Mouse (Mus musculus) megakaryocyte-erythroid progenitor cell, adult 5-6 weeks (primary cell): ENCODE results near the gene Bbc3. TPM values are rescaled to one million over a fixed set of nuclear protein-coding genes. Genes with fewer than 3 reads are reported as not detected.
A peak's percentile ranks its signal among the peaks of the same experiment; 100 is the strongest.

Experiments used
- ATAC-seq: replicated peaks from 2 replicates; pipeline ENCODE4 v1.8.0; 2016; ENCODE audit warnings: mild to moderate bottlenecking, inconsistent platforms; ENCODE audit not compliant: severe bottlenecking, poor library complexity, low FRiP score, low TSS enrichment
- total RNA-seq, 2 experiments: library from RNA; stranded (forward) in 1 of 2; stranded (reverse) in 1 of 2; fragments of 200-1000, 215-1000 nt in 1 of 2; fragments of >200 nt in 1 of 2; fragmentation: Nextera tagmentation in 1 of 2; gene quantifications; 2 replicates each; pipeline ENCODE4 v1.2.3; 2014 to 2017

Bbc3 gene
- total RNA-seq, 2 experiments from 2014 or later = 2.9 to 4.4 TPM

DNA sequence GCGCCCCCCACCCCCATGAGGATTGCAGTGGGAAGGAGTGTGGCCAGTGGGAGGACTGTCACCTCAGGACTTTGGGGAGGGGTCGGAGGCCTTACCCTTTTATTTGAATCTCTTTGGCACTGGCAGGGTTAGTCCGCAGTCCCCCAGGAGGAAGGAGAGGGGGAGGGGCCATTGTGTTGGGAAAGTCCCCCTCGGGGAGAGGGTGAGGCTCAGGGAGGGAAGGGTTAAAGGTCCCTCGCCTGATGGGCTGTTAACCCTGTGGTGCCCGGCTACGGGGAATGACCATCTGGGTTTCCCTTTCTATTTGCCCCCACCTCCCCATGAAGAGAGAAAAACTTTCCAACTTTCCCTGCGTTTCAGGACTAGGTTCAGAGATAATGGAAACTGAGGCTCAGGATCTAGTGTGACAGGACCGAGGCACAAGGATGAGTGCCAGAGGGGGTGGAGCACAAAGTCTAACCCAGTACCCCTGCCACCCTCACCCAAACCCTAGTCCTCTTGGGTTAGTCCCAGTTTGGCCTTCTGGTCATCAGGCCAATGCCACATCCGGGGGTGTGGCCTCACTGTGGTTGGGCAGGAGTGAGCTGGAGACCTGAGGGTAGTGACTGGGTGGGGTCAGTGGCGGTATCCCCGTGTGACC is 4.6 kb downstream of the Bbc3 start:
- no peak for ATAC-seq

DNA sequence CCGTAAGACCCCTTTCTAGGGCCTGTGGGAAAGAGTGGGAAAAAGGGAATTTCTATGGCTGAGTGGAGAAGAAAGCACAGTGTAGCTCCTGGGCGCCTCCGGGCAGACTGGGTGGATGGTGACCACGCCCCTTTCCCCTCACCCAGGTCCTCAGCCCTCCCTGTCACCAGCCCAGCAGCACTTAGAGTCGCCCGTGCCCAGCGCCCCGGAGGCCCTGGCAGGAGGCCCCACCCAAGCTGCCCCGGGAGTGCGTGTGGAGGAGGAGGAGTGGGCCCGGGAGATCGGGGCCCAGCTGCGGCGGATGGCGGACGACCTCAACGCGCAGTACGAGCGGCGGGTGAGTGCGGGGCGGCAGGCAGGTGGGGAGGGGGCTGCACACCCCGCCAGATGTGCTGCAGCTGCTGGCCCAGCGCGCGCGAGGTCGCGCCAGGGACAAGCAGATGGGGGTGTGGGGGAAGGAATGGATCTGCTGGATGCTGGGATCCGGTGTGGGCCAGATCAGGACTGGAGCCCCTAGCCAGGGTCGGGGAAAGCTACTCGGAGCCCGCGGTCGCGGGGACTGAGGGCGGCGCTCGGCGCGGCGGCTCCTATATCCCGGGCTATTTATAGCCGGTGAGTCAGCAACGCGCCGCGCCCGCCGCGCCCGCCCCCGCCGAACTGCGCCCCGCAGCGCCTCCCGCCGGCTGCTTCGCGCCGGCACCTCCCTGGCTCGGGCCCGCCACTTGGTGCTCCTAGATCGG is 5.5 kb downstream of the Bbc3 start:
- peak; percentile 30; the same call in 1 of the 2 replicates for ATAC-seq

DNA sequence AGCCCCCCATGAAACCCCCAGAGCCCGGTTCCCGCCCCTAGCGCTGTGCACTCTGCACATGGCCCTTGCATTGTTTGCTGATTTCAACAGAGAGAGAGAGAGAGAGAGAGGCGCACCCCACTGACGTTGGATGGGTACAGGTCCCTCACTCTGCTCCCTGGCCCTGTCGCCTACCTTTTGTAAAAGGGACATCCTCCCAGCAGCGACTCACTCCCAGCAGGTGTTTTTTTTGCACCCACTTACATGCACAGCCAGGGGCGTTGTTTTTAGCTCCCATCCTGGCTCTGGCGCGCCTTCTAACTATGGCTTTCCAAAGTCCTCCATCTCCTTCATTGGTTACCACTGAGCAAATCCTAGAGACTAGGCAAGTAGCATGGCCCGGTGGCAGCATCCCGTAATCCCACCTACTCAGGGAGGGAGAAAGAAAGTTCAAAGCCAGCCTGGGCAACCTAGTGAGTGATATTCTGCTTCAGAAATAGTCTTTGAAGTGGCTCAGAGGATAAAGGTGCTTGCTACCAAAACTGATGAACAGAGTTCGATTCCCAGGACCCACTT is 6.1 kb downstream of the Bbc3 start:
- no peak for ATAC-seq

DNA sequence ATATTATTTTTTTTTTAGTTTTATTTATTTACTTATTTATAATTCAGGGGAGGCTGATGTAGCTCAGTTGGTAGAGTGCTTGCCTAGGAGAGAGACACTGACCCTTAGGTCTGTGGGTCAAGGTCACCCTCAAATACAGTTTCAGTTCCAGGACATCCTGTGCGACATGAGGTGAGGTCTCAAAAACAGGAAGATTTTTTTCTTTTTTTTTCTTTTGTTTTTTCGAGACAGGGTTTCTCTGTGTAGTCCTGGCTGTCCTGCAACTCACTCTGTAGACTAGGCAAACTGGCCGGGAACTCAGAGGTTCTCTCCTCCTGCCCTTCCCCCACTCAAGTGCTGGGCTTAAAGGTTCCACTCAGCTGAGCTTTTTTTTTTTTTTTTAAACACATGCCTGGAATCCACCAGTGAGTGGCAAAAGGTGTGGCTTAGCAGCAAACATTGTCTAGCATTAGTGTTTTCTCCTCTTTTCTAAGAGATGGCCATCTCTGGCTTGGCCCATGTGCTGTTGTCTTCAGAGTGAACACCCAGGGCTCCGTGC is 7.1 kb downstream of the Bbc3 start:
- no peak for ATAC-seq

DNA sequence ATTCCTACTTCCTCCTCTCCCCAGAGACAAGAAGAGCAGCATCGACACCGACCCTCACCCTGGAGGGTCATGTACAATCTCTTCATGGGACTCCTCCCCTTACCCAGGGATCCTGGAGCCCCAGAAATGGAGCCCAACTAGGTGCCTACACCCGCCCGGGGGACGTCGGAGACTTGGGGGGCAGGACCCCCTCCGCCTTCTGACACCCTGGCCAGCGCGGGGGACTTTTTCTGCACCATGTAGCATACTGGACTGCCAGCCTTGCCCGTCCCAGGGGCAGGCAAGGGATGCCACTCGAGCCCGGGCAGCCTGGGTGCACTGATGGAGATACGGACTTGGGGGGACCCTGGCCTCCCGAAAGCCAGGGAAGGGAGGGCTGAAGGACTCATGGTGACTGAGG is 8.9 kb downstream of the Bbc3 start:
- no peak for ATAC-seq

DNA sequence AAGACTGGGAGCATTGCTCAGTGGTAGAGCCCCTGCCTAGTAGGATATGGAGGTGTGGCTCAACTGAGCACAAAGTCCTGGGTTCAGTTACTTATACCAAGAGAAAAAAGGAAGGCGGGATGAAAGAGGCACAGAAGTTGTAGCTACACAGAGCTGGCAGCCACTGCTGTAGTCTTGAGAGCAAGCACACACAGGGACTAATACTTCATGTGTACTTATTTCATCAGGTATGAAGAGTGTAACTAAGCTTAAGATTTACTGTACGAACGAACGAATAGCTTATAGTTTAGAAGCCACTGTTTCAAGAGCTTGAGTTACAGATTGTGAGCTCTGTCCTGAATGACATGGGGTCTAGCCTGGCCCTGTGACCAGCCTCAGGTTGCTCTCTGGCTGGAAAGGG is 11.0 kb downstream of the Bbc3 start:
- no peak for ATAC-seq

DNA sequence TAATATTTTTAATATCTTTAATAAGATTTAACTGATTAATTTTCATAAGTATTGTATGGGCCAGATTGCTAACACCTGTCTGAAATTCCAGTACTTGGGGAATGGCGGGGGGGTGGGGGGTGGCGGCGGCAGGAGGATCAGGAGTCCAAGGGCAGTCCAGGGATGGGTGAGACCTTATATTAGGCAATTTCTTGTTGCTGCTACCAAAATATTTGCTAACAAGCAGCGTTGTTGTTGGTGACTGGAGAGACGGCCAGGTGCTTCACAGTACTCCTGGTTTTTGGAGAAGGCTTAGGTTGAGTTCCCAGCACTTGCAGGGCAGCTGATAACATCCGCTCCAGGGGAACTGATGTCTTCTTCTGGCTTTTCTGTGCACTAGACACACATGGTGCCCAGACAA is 12.3 kb downstream of the Bbc3 start:
- ATAC-seq = no peak

DNA sequence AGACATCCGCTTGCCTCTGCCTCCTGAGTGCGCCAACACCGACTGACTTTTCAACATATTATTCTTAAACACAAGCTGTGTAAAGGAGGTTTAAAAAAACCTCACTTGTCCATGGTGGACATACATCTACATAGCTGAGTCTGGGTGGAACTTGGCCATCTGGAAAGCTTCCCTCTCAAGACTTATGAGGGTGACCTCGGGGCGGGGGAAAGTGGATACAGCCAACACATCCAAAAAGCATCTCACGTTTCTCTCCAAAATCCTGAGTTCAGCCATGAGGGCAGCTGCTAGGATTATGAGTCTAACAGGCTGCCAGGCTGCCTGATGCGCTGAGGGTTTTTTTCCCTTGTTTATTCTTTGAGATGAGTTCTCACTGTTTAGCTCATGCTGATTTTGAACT is 16.5 kb downstream of the Bbc3 start:
- no peak for ATAC-seq

DNA sequence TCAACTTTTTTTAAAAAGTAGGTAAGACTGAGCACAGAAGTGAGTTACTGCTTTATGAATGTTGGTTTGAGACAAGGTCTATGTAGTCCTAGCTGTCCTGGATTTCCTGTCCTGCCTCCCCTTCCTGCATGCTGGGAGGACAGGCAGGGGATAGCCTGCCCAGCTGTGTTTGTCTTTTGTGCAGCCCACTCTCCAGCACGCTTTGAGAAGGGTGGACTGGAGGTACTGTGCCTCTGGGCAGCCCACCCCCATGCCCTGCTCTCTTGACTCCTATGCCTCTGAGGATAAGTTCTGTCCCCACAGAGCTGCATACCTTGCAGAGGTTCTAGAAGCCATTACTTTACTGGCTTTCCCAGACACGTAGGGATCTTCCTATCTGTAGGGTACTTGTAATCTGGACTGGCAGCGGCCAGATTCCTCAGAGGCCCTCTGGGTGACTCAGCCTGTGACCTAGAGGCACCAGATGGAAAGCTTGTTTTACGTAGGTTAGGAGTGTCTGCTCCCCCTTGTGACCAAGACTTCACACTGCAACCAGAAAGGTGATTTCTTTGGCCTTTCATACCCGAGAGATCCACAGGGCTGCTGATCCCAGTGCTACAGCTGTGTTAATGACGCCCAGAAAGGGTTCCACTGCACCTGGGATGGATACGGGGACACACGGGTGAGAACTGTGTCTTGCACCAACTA is 17.9 kb downstream of the Bbc3 start:
- ATAC-seq = peak; percentile 86

DNA sequence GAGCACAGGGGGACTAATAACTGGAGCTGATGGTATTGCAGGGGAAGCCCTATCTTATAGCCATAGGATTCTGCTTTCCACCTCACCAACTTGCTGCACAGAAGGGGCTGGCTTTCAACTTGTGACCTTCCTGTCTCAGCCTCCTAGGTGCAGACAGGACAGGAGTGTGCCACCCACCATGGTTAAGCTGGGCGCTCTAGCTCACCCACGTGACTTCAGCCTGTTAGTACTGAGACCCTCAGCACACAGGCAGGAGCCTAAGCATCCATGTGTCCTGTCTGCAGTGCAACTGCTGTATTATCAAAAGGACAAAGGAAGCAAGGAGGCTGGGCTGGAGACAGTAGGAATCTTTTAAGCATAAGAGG is 18.4 kb downstream of the Bbc3 start:
- ATAC-seq = 0 out of 2 replicates have a peak, but pooled peaks have one; percentile 1

DNA sequence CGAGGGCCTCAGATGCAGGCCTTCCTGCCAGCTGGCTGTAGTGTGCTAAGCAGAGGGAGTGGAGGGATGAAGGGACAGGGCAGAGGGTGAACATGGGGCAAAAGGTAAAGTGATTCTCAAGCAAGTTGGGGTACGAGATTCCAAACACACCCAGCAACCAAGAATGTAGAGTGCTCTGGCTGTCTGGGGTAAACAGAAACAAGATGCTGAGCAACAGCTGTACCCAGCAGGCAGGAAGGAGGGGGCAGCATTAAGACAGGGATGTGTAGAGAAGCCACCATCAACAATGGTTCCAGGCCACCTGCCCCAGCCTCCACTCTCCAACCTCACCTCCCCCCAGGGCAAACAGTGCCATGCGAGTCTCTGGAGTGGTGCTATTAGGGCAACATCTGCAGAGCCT is 21.0 kb downstream of the Bbc3 start:
- ATAC-seq = no peak

DNA sequence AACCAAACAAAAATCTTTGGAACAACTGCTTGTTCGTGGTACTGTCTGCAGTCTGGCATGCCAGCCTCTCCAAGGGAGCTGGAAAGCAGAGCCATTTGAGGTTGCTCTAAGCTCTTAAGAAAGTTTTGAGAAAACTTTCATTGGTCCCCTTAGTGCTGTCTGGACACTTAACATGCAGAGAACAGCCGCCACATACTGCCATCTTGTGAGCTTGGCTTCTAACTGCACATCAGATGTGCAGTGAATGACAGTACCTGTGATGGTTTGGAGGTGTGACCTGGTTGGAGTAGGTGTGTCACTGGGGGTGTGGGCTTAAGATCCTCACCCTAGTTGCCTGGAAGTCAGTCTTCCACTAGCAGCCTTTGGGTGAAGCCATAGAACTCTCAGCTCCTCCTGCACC is 29.5 kb downstream of the Bbc3 start:
- ATAC-seq = no peak

DNA sequence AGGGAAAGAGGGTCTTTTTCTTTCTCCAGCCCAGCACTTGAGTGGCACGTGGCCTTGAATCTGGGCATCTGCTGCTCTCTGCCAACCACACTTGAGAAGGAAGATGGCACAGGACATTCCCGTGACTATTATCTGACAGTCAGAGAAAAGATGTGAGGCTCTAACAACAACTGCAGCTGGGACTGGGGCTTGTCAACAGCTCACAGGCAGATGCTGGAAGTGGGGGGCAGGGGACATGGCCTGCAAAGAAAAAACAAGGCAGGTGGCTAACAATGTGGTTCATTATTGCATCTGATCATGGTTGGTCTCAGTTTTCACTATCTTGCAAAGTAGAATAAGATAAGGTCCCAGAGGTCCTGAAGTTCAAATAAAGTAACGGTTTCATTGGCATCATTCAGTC is 36.4 kb downstream of the Bbc3 start:
- ATAC-seq = no peak

DNA sequence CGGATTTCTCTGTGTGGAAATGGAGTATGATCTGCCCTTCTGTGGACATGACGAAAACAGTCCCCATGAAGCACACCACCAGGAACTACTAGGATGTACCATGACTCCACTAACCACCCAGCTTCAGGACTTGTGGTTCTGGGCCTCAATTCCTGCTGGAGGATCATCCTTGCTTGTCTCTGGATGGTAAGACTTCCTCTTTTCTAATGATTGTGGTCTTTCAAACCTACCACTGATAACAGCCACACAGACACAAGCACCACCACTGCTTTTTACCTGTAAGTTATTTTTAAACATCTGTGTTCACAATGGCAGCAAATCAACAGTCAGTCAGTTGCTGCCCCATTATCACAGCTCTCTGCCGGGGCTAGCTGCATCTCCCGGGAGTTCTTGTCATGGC is 37.1 kb downstream of the Bbc3 start:
- no peak for ATAC-seq

DNA sequence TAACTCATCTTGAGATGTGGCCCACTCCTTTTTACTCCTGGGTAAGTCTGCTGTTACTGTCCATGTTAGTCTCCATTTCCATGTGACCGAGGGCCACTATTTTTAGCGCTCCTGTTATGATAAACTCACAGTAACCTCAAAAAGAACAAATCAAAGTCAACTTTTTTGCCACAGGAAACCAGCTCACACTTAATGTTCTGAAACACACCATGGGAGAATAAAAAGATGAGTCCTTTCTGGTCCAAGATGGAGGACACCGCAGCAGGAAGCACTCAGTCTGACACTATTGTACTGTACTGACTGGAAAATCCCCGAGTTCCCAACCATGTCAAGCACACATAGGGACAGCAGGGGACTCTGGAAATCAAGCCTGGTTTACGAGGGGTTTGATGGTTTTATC is 41.8 kb downstream of the Bbc3 start:
- ATAC-seq = no peak

DNA sequence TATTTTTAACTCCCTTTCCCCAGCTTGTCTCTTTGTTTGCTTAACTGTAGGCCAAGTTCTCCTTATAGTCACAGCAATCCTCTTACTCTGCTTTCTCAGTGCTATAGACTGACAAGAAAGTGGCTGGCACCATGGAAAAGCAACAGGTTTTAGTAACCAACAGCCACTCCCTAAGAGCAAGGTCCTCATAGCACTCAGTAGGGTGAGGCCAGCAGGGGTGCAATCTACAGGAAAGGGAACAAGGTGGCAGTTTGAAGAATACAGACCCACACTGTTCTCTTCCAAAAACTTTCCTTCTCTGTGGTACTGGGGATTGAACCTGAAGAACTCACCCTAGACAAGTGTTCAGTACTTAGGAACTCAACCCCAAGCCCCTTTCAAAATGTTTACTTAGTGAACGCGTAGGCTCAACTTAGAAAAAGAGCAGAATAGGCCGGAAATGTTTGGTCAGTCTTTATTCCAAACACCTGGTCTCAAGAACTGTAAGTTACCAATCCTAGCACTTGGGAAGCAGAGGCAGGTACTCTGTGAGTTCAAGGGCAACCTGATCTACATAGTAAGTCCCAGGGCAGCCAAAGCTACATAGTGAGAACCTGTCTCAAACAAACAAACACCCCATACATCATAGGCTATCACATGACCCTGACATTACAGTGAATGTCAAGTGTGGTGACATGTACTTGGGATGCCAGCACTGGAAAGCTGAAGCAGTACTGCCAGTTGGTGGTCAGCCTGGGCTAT is 47.8 kb downstream of the Bbc3 start:
- ATAC-seq = no peak

DNA sequence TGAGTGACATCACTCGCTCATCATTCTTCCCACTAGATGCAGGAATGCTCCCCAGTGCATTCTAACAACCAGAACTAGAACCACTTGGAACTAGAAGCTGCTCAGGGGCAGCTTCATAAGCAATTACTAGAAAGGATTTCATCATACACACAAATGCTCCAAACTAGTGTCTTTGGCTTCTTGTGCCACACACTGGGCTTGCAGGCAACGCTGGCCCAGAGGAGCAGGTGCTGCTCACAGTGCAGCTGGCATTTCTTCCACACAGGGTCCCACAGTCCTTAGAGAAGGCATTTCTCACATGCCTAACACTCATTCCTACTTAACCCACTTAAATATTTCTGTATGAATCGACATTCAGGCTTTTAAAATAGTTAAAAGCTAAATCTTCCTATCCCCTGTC is 49.4 kb downstream of the Bbc3 start:
- no peak for ATAC-seq

DNA sequence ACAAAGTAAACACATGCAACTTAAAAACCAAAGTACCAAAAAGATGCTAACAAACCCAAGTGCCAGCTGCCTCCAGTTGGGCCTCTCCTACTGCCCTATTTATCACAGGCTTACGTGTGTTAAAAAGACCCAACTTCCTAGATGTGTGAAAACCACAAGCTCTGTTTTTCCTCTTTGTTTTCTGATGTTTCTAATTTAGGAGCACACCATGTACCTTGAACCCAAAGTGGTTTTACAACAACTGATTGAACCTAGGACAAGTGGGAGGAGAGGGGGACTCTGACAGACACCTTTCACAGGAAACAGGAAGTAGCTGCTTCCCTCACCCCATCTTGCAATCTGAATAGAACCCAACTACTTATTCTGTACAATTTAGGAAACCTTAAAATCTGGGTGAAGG is 56.1 kb downstream of the Bbc3 start:
- ATAC-seq = no peak

DNA sequence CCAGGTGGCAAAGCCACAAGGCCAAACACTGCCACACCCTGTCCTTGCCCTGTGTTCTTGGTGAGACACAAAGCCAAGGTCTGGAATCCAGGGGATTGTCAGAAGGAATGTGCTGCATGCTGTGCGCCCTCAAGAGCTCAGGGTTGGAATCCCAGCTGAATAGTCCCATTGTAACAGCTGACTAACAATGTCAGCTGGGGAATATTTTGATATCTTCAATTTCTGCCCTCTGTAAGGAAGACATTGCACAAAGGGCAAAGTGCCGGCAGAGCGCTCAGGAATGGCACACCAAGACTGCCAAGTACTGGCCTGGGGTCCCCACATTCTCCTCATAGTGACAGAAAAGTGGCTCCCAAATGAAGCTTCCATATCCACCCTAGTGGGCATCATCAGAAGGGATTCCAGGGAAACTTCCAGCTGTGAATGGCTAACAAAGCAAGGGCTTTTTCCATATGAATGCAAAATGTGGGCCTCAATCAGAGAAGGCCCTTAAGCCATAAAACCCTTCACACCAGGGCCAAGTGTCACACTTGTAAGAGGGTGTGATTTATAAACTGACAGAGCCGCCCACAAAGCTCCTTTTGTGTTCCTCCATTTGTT is 56.8 kb downstream of the Bbc3 start:
- no peak for ATAC-seq
